Mouse (Mus musculus) embryonic facial prominence, embryonic 15.5 days (tissue): ENCODE results near the gene Anapc7. TPM values are rescaled to one million over a fixed set of nuclear protein-coding genes. Genes with fewer than 3 reads are reported as not detected.

Experiments
- ATAC-seq: fragments of 200-750 bp; cut with Nextera tagmentation; 2 replicates; pipeline ENCODE4 v1.8.0; 2017; ENCODE audit warnings: low read depth, moderate TSS enrichment; ENCODE audit not compliant: insufficient number of reproducible peaks, low FRiP score, low TSS enrichment
- H3K27ac ChIP-seq: fragments of 300-500 bp; sonication (generic); replicated peaks from 2 replicates; pipeline ENCODE4 v1.5.1; 2015; ENCODE audit warnings: mild to moderate bottlenecking, inconsistent platforms
- H3K27me3 ChIP-seq: fragments of 300-500 bp; sonication (generic); 2 replicates; pipeline ENCODE4 v1.6.1; 2015; ENCODE audit warnings: inconsistent platforms
- H3K36me3 ChIP-seq: fragments of 300-500 bp; sonication (generic); 2 replicates; pipeline ENCODE4 v1.6.1; 2015; ENCODE audit warnings: mild to moderate bottlenecking, inconsistent platforms
- H3K4me1 ChIP-seq: fragments of 300-500 bp; sonication (generic); 2 replicates; pipeline ENCODE4 v1.6.1; 2015; ENCODE audit warnings: inconsistent platforms
- H3K4me2 ChIP-seq: fragments of 300-500 bp; sonication (generic); replicated peaks from 2 replicates; pipeline ENCODE4 v1.6.1; 2015; ENCODE audit warnings: mild to moderate bottlenecking, inconsistent platforms
- H3K4me3 ChIP-seq: fragments of 300-500 bp; sonication (generic); replicated peaks from 2 replicates; pipeline ENCODE4 v1.5.1; 2015; ENCODE audit warnings: mild to moderate bottlenecking, inconsistent platforms
- H3K9ac ChIP-seq: fragments of 300-500 bp; sonication (generic); 2 replicates; pipeline ENCODE4 v1.6.1; 2015; ENCODE audit warnings: inconsistent platforms
- H3K9me3 ChIP-seq: fragments of 300-500 bp; sonication (generic); replicated peaks from 2 replicates; pipeline ENCODE4 v1.6.1; 2016; ENCODE audit warnings: inconsistent platforms
- WGBS: fragments of 180-500 bp; shearing (Covaris S2); methylation state at CpG from one replicate; pipeline ENCODE4 v1.1.7; 2015; 5-methylcytosine and 5-hydroxymethylcytosine counted together
- polyA plus RNA-seq: library from polyadenylated mRNA; unstranded; fragments of >200 nt; fragmentation: Nextera tagmentation; extraction: Ambion mirVana; gene quantifications from 2 replicates; pipeline ENCODE4 v1.2.1, GENCODE M21; 2015

The Anapc7 gene
- polyA plus RNA-seq, 1 experiment from 2014 or later = 42.4 TPM

GRCm38 (mm10) chr5:122392227-122393004, 29.1 kb upstream of the Anapc7 start:
- Histone ChIP-seq H3K4me3 (peak overlapping the region; percentile 76), H3K4me2 (peak overlapping the region; percentile 77), H3K9ac (peak overlapping the region; percentile 68), H3K27me3 (no peaks in the 10 kb centered on the region), H3K9me3 (no peaks in the 10 kb centered on the region), H3K36me3 (peaks cover 10% of the 10 kb centered on the region; the same call in 1 of the 2 replicates), H3K27ac (0 out of 2 replicates have a peak overlapping the region, but pooled peaks have one; percentile 24), H3K4me1 (peaks cover 11% of the 10 kb centered on the region)
- ATAC-seq = no peak
- 13% methylated on average over 19 of the region's 19 CpGs for WGBS

GRCm38 (mm10) chr5:122393887-122394286, 27.6 kb upstream of the Anapc7 start:
- H3K4me3 ChIP-seq = no peak overlapping the region

GRCm38 (mm10) chr5:122396791-122397190, 24.7 kb upstream of the Anapc7 start:
- ATAC-seq = 0 out of 2 replicates have a peak, but pooled peaks have one; percentile 16
- WGBS = 89% methylated on average over 10 of the region's 10 CpGs

More at GRCm38 (mm10) chr5:122393887-122394286, 27.6 kb upstream of the Anapc7 start:
- WGBS = 48% methylated on average over 2 of the region's 2 CpGs
- no peak overlapping the region for H3K4me2 ChIP-seq
- H3K36me3 ChIP-seq = peaks cover 18% of the 10 kb centered on the region; the same call in 1 of the 2 replicates
- H3K27ac ChIP-seq = no peak overlapping the region
- no peak for ATAC-seq
- H3K9me3 ChIP-seq = no peaks in the 10 kb centered on the region
- no peaks in the 10 kb centered on the region for H3K27me3 ChIP-seq
- H3K4me1 ChIP-seq = peaks cover 11% of the 10 kb centered on the region
- H3K9ac ChIP-seq = no peak overlapping the region

GRCm38 (mm10) chr5:122397495-122397894, 24.0 kb upstream of the Anapc7 start:
- ATAC-seq = no peak
- WGBS = 89% methylated on average over 8 of the region's 8 CpGs
- Histone ChIP-seq H3K4me1 (peaks cover 9% of the 10 kb centered on the region), H3K4me3 (no peak overlapping the region), H3K27ac (no peak overlapping the region), H3K36me3 (peaks cover 45% of the 10 kb centered on the region), H3K27me3 (no peaks in the 10 kb centered on the region), H3K9me3 (no peaks in the 10 kb centered on the region), H3K9ac (no peak overlapping the region), H3K4me2 (no peak overlapping the region)

More at GRCm38 (mm10) chr5:122396791-122397190, 24.7 kb upstream of the Anapc7 start:
- peaks cover 38% of the 10 kb centered on the region for H3K36me3 ChIP-seq
- H3K27ac ChIP-seq = no peak overlapping the region
- no peak overlapping the region for H3K4me3 ChIP-seq
- H3K9ac ChIP-seq = no peak overlapping the region
- no peaks in the 10 kb centered on the region for H3K9me3 ChIP-seq
- no peaks in the 10 kb centered on the region for H3K27me3 ChIP-seq
- H3K4me1 ChIP-seq = peaks cover 11% of the 10 kb centered on the region
- H3K4me2 ChIP-seq = no peak overlapping the region

- Histone ChIP-seq H3K27me3 (no peaks in the 10 kb centered on the region), H3K4me1 (no peaks in the 10 kb centered on the region), H3K4me3 (no peak overlapping the region), H3K9ac (no peak overlapping the region), H3K27ac (no peak overlapping the region), H3K36me3 (peaks cover 69% of the 10 kb centered on the region), H3K4me2 (no peak overlapping the region), H3K9me3 (no peaks in the 10 kb centered on the region)
- WGBS = 92% methylated on average over 8 of the region's 8 CpGs
- no peak for ATAC-seq
Measured at GRCm38 (mm10) chr5:122399871-122400270, 21.6 kb upstream of the Anapc7 start.

- no peak overlapping the region for H3K4me3 ChIP-seq
- WGBS = 76% methylated on average over 18 of the region's 18 CpGs
- H3K9me3 ChIP-seq = no peaks in the 10 kb centered on the region
- H3K9ac ChIP-seq = no peak overlapping the region
- no peak for ATAC-seq
- peaks cover 78% of the 10 kb centered on the region for H3K36me3 ChIP-seq
- H3K4me2 ChIP-seq = no peak overlapping the region
- no peaks in the 10 kb centered on the region for H3K4me1 ChIP-seq
- H3K27ac ChIP-seq = no peak overlapping the region
- H3K27me3 ChIP-seq = no peaks in the 10 kb centered on the region
Measured at GRCm38 (mm10) chr5:122400628-122401302, 20.7 kb upstream of the Anapc7 start.

GRCm38 (mm10) chr5:122401303-122401640, 20.2 kb upstream of the Anapc7 start:
- peaks cover 83% of the 10 kb centered on the region for H3K36me3 ChIP-seq
- no peaks in the 10 kb centered on the region for H3K4me1 ChIP-seq
- WGBS = 22% methylated on average over 8 of the region's 8 CpGs
- no peak overlapping the region for H3K9ac ChIP-seq
- ATAC-seq = no peak
- no peak overlapping the region for H3K4me2 ChIP-seq
- H3K27me3 ChIP-seq = no peaks in the 10 kb centered on the region
- no peak overlapping the region for H3K27ac ChIP-seq
- H3K4me3 ChIP-seq = no peak overlapping the region
- H3K9me3 ChIP-seq = no peaks in the 10 kb centered on the region

GRCm38 (mm10) chr5:122402160-122402559, 19.3 kb upstream of the Anapc7 start:
- no peaks in the 10 kb centered on the region for H3K27me3 ChIP-seq
- no peak overlapping the region for H3K4me3 ChIP-seq
- H3K27ac ChIP-seq = no peak overlapping the region
- H3K4me1 ChIP-seq = no peaks in the 10 kb centered on the region
- H3K9me3 ChIP-seq = no peaks in the 10 kb centered on the region
- H3K4me2 ChIP-seq = no peak overlapping the region
- H3K9ac ChIP-seq = no peak overlapping the region
- no peak for ATAC-seq
- H3K36me3 ChIP-seq = peaks cover 85% of the 10 kb centered on the region
- 81% methylated on average over 13 of the region's 13 CpGs for WGBS

- H3K9me3 ChIP-seq = no peaks in the 10 kb centered on the region
- H3K4me1 ChIP-seq = no peaks in the 10 kb centered on the region
- no peak overlapping the region for H3K4me2 ChIP-seq
- no peak overlapping the region for H3K27ac ChIP-seq
- H3K27me3 ChIP-seq = no peaks in the 10 kb centered on the region
- 81% methylated on average over 5 of the region's 5 CpGs for WGBS
- peaks cover 83% of the 10 kb centered on the region for H3K36me3 ChIP-seq
- H3K4me3 ChIP-seq = no peak overlapping the region
- no peak overlapping the region for H3K9ac ChIP-seq
- no peak for ATAC-seq
Measured at GRCm38 (mm10) chr5:122402772-122403171, 18.7 kb upstream of the Anapc7 start.

GRCm38 (mm10) chr5:122403362-122403761, 18.1 kb upstream of the Anapc7 start:
- Histone ChIP-seq H3K4me2 (no peak overlapping the region), H3K4me1 (no peaks in the 10 kb centered on the region), H3K27me3 (no peaks in the 10 kb centered on the region), H3K36me3 (peaks cover 79% of the 10 kb centered on the region), H3K9ac (no peak overlapping the region), H3K4me3 (no peak overlapping the region), H3K9me3 (no peaks in the 10 kb centered on the region), H3K27ac (no peak overlapping the region)
- WGBS = 89% methylated on average over 12 of the region's 12 CpGs
- no peak for ATAC-seq

GRCm38 (mm10) chr5:122405537-122405936, 16.0 kb upstream of the Anapc7 start:
- Histone ChIP-seq H3K36me3 (peaks cover 78% of the 10 kb centered on the region), H3K9ac (no peak overlapping the region), H3K4me3 (no peak overlapping the region), H3K9me3 (no peaks in the 10 kb centered on the region), H3K27ac (no peak overlapping the region), H3K4me2 (no peak overlapping the region), H3K27me3 (no peaks in the 10 kb centered on the region), H3K4me1 (no peaks in the 10 kb centered on the region)
- WGBS = 92% methylated on average over 10 of the region's 10 CpGs
- ATAC-seq = no peak
